Mouse (Mus musculus): ENCODE data around the gene Strip1.

- TF ChIP-seq CTCF (IDR thresholded peaks at IDR 0.05; ENCODE audit: control insufficient read depth, insufficient read depth, low read length) (no peak), POLR2A (IDR thresholded peaks at IDR 0.05; ENCODE audit: borderline replicate concordance, control insufficient read depth, low read depth, low read length) (no peak)
Observed at GRCm38 (mm10) chr3:107668786-107669185, 37.3 kb upstream of the Strip1 start.

Data from bone marrow, adult 2 months (tissue).